Mouse (Mus musculus): ENCODE measurements around the gene Map4k3. TPM values are rescaled to one million over a fixed set of nuclear protein-coding genes. Genes with fewer than 3 reads are reported as not detected.

Gene Map4k3
- polyA plus RNA-seq, 1 experiment from 2014 or later: 13.8 TPM

DNA sequence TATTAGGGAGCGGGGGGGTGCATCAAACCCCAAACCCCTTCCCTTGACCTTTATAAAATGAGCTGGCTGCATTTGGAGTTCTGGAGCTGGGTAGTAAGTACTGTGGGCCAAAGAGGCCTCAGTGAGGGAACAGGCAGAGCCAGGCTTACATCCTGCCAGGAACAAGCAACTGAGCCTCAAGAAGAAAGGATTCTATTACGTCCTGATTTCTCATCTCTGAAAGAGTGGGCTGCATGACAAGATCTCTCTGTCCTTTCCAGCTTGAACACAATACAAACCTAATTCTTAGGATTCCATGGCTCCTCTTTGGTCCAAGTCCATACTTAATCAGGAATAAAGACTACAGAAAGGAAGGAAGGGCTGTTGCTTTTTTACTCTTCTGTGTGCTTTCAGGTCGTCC lies 66.4 kb downstream of the Map4k3 start:
- WGBS: 67% methylated on average over 3 of the region's 3 CpGs
- Histone ChIP-seq H3K4me1 (replicated peaks; ENCODE audit: control insufficient read depth, insufficient read depth, low read length) (no peaks in the 10 kb centered on the region), H3K9me3 (ENCODE audit: control insufficient read depth) (no peaks in the 10 kb centered on the region), H3K4me3 (ENCODE audit: low read depth, low read length) (no peak overlapping the region), H3K36me3 (ENCODE audit: control insufficient read depth, insufficient read depth) (peaks cover 4% of the 10 kb centered on the region), H3K9ac (ENCODE audit: low read depth, low read length) (no peak overlapping the region), H3K4me2 (replicated peaks; ENCODE audit: low read depth) (no peak overlapping the region), H3K27me3 (replicated peaks; ENCODE audit: control insufficient read depth, insufficient read depth, low read length) (no peaks in the 10 kb centered on the region), H3K27ac (ENCODE audit: low read depth, low read length) (no peak overlapping the region)
- no peak for ATAC-seq
- no peak for TF ChIP-seq CTCF (IDR thresholded peaks at IDR 0.05; ENCODE audit: low read depth)

DNA sequence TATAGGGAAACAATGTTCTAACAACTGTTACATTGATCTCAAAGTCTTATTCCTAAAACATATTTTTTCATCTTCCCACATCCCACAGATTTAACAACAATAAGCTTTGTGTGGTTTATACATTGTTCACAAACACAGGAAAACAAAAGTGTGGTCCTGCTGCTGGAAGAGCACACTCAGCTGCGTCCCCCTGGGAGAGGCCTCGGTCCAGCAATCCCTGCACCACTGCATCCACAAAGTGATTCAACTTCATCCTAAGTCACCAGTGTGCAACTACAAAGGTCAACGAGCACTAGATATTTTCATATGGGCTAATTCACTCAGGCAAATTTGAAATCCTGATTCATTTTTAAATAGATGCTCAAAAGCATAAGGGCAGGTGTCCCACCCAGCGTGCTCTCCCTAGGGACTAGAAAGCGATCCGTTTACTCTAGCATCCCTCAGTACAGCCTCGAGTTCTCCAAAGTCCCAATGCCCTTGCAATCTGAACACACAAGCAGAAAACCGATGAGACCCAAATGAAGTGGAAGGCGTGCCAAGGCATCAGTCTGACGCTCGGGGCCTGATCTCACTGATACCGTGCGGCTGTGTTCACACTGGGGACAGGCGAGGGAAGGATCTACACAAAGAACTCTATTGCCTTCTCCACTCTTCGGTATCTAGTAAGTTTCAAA lies 67.4 kb downstream of the Map4k3 start:
- Histone ChIP-seq H3K4me2 (replicated peaks; ENCODE audit: low read depth) (no peak overlapping the region), H3K9me3 (ENCODE audit: control insufficient read depth) (no peaks in the 10 kb centered on the region), H3K4me3 (ENCODE audit: low read depth, low read length) (no peak overlapping the region), H3K27ac (ENCODE audit: low read depth, low read length) (no peak overlapping the region), H3K9ac (ENCODE audit: low read depth, low read length) (no peak overlapping the region), H3K36me3 (ENCODE audit: control insufficient read depth, insufficient read depth) (peaks cover 5% of the 10 kb centered on the region), H3K27me3 (replicated peaks; ENCODE audit: control insufficient read depth, insufficient read depth, low read length) (no peaks in the 10 kb centered on the region), H3K4me1 (replicated peaks; ENCODE audit: control insufficient read depth, insufficient read depth, low read length) (no peaks in the 10 kb centered on the region)
- ATAC-seq: no peak
- no peak for TF ChIP-seq CTCF (IDR thresholded peaks at IDR 0.05; ENCODE audit: low read depth)
- WGBS: 89% methylated on average over 15 of the region's 15 CpGs

GRCm38 (mm10) chr17:80660234-80660633 lies 68.1 kb downstream of the Map4k3 start:
- Histone ChIP-seq H3K27me3 (replicated peaks; ENCODE audit: control insufficient read depth, insufficient read depth, low read length) (no peaks in the 10 kb centered on the region), H3K4me1 (replicated peaks; ENCODE audit: control insufficient read depth, insufficient read depth, low read length) (no peaks in the 10 kb centered on the region), H3K4me2 (replicated peaks; ENCODE audit: low read depth) (no peak overlapping the region), H3K4me3 (ENCODE audit: low read depth, low read length) (no peak overlapping the region), H3K9me3 (ENCODE audit: control insufficient read depth) (no peaks in the 10 kb centered on the region), H3K27ac (ENCODE audit: low read depth, low read length) (no peak overlapping the region), H3K36me3 (ENCODE audit: control insufficient read depth, insufficient read depth) (peaks cover 11% of the 10 kb centered on the region), H3K9ac (ENCODE audit: low read depth, low read length) (no peak overlapping the region)
- WGBS: 76% methylated on average over 2 of the region's 2 CpGs
- ATAC-seq: no peak
- TF ChIP-seq CTCF (IDR thresholded peaks at IDR 0.05; ENCODE audit: low read depth): no peak

DNA sequence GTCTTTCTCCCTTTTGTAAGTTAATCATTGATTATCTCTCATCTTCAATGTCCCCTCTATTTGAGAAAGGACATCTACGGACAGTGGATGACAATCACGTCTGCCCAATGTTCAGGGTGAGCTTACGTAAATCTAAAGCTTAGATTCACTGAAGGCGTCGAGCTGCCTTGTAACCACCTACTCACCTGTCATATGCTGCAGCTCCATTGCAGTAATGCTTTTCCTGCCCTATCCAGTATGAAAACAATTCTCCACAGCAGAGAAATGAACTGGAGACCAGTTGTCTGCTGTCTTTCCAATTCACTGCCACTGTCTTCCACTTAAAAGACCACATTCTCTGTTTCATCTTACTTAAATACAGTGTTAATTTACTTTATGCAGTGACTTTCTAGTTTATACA lies 68.5 kb downstream of the Map4k3 start:
- 85% methylated on average over 5 of the region's 5 CpGs for WGBS
- Histone ChIP-seq H3K9ac (ENCODE audit: low read depth, low read length) (no peak overlapping the region), H3K36me3 (ENCODE audit: control insufficient read depth, insufficient read depth) (peaks cover 15% of the 10 kb centered on the region), H3K4me3 (ENCODE audit: low read depth, low read length) (no peak overlapping the region), H3K9me3 (ENCODE audit: control insufficient read depth) (no peaks in the 10 kb centered on the region), H3K27me3 (replicated peaks; ENCODE audit: control insufficient read depth, insufficient read depth, low read length) (no peaks in the 10 kb centered on the region), H3K4me1 (replicated peaks; ENCODE audit: control insufficient read depth, insufficient read depth, low read length) (no peaks in the 10 kb centered on the region), H3K4me2 (replicated peaks; ENCODE audit: low read depth) (no peak overlapping the region), H3K27ac (ENCODE audit: low read depth, low read length) (no peak overlapping the region)
- TF ChIP-seq CTCF (IDR thresholded peaks at IDR 0.05; ENCODE audit: low read depth): no peak
- ATAC-seq: no peak

GRCm38 (mm10) chr17:80654323-80654722 lies 74.0 kb downstream of the Map4k3 start:
- TF ChIP-seq CTCF (IDR thresholded peaks at IDR 0.05; ENCODE audit: low read depth): no peak
- no peak overlapping the region for H3K9ac ChIP-seq (ENCODE audit: low read depth, low read length)
- no peaks in the 10 kb centered on the region for H3K27me3 ChIP-seq (replicated peaks; ENCODE audit: control insufficient read depth, insufficient read depth, low read length)
- 69% methylated on average over 3 of the region's 3 CpGs for WGBS
- H3K4me3 ChIP-seq (ENCODE audit: low read depth, low read length): no peak overlapping the region
- H3K27ac ChIP-seq (ENCODE audit: low read depth, low read length): no peak overlapping the region
- H3K36me3 ChIP-seq (ENCODE audit: control insufficient read depth, insufficient read depth): peaks cover 36% of the 10 kb centered on the region
- H3K4me1 ChIP-seq (replicated peaks; ENCODE audit: control insufficient read depth, insufficient read depth, low read length): no peaks in the 10 kb centered on the region
- ATAC-seq: no peak
- H3K9me3 ChIP-seq (ENCODE audit: control insufficient read depth): no peaks in the 10 kb centered on the region
- no peak overlapping the region for H3K4me2 ChIP-seq (replicated peaks; ENCODE audit: low read depth)

GRCm38 (mm10) chr17:80652740-80653139 lies 75.5 kb downstream of the Map4k3 start:
- Histone ChIP-seq H3K9me3 (ENCODE audit: control insufficient read depth) (no peaks in the 10 kb centered on the region), H3K4me2 (replicated peaks; ENCODE audit: low read depth) (no peak overlapping the region), H3K27me3 (replicated peaks; ENCODE audit: control insufficient read depth, insufficient read depth, low read length) (no peaks in the 10 kb centered on the region), H3K4me1 (replicated peaks; ENCODE audit: control insufficient read depth, insufficient read depth, low read length) (no peaks in the 10 kb centered on the region), H3K4me3 (ENCODE audit: low read depth, low read length) (no peak overlapping the region), H3K36me3 (ENCODE audit: control insufficient read depth, insufficient read depth) (peaks cover 44% of the 10 kb centered on the region), H3K9ac (ENCODE audit: low read depth, low read length) (no peak overlapping the region), H3K27ac (ENCODE audit: low read depth, low read length) (no peak overlapping the region; the same call in 1 of the 2 replicates)
- WGBS: 78% methylated on average over 6 of the region's 6 CpGs
- no peak for TF ChIP-seq CTCF (IDR thresholded peaks at IDR 0.05; ENCODE audit: low read depth)
- ATAC-seq: no peak

Measured in intestine, postnatal 0 days (tissue).